Mouse (Mus musculus): Measurements from ENCODE around the gene Skap2. TPM values are rescaled to one million over a fixed set of nuclear protein-coding genes. Genes with fewer than 3 reads are reported as not detected.

Gene Skap2
- total RNA-seq (2023): 10 to 100 TPM; 48.5 to 50.5 TPM

DNA sequence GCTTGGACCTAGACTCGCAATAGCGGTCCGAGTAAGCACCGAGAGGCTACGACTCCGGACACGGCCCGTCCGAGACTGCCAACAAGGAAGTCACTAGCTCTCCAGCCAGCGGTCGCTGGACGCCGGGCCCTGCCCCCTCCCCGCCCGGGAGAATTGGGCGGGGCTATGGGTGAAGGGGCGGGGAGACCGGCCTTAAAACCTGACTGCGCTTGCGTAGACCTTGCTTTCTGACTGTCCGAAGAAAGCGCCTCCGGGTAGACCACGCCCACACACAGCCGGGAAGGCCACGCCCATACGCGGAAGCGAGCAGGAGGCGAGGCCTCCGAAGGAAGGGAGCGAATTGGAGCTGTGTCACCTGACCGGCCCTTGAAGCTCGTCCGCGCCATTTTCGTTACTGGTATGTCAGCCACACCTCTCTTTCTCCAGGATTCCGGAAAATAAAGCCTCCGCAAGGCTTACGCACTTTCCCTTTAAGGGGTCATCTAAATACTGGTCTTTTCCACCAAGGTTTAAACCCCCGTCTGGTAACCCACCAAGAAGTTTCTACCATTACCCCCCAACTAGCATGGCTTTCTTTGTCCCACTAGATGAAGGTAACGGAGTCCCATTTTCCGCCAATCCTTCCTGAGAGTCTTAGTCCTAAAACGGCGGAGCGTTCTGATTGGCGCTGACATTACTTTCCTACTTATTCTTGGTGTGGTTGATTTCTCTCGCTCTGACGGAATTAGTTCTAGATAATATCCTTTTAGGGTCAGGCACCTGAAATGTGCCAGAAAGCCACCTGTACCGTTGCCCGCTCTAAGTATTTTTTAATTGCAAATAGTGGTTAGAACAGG, at the start of gene Skap2:
Skap2 (minus strand) TSS at position 141 of the 836 bp plus-strand sequence.

Other genes with a start within 250 kb of the Skap2 start
- not detected for gene Hoxa1, start 145.8 kb upstream of the Skap2 start, total RNA-seq (2023)
- gene Hoxa2, start 152.3 kb upstream of the Skap2 start, total RNA-seq (2023): not detected
- not detected for gene 5730596B20Rik, start 164.9 kb upstream of the Skap2 start, total RNA-seq (2023)
- not detected for gene Hoxa4, start 179.2 kb upstream of the Skap2 start, total RNA-seq (2023)
- not detected for gene Hoxa5, start 192.0 kb upstream of the Skap2 start, total RNA-seq (2023)
- gene Hoxa6, start 196.2 kb upstream of the Skap2 start, total RNA-seq (2023): not detected
- not detected for gene Hoxa3, start 200.8 kb upstream of the Skap2 start, total RNA-seq (2023)
- gene Gm28308, start 200.8 kb upstream of the Skap2 start, total RNA-seq (2023): not detected
- gene Hoxa7, start 209.3 kb upstream of the Skap2 start, total RNA-seq (2023): under 1 TPM in 1 of 2 experiments, not detected in 1; 0.30 TPM
- not detected for gene Hoxa9, start 218.5 kb upstream of the Skap2 start, total RNA-seq (2023)
- gene Hoxa10, start 228.3 kb upstream of the Skap2 start, total RNA-seq (2023): not detected
- gene Hoxa11, start 233.3 kb upstream of the Skap2 start, total RNA-seq (2023): not detected
- gene Hoxa13, start 248.3 kb upstream of the Skap2 start, total RNA-seq (2023): not detected